Mouse (Mus musculus) liver, embryonic 15.5 days (tissue): ENCODE measurements around the gene Vamp2. TPM values are rescaled to one million over a fixed set of nuclear protein-coding genes. Genes with fewer than 3 reads are reported as not detected.

Source experiments
- ATAC-seq: fragments of 200-750 bp; cut with Nextera tagmentation; 2 replicates; pipeline ENCODE4 v1.8.0; 2017; ENCODE audit warnings: moderate number of reproducible peaks, mild to moderate bottlenecking, moderate library complexity; ENCODE audit not compliant: insufficient read depth
- H3K27ac ChIP-seq: fragments of 300-500 bp; sonication (generic); replicated peaks from 2 replicates; pipeline ENCODE4 v1.5.1; 2015; ENCODE audit warnings: mild to moderate bottlenecking, inconsistent platforms
- H3K27me3 ChIP-seq: fragments of 300-500 bp; sonication (generic); 2 replicates; pipeline ENCODE4 v1.6.1; 2015; ENCODE audit warnings: mild to moderate bottlenecking, inconsistent platforms
- H3K36me3 ChIP-seq: fragments of 300-500 bp; sonication (generic); replicated peaks from 2 replicates; pipeline ENCODE4 v1.6.1; 2015; ENCODE audit warnings: moderate library complexity, mild to moderate bottlenecking, inconsistent platforms
- H3K4me1 ChIP-seq: fragments of 300-500 bp; sonication (generic); replicated peaks from 2 replicates; pipeline ENCODE4 v1.6.1; 2015; ENCODE audit warnings: inconsistent platforms
- H3K4me2 ChIP-seq: fragments of 300-500 bp; sonication (generic); 2 replicates; pipeline ENCODE4 v1.6.1; 2015; ENCODE audit warnings: moderate library complexity, mild to moderate bottlenecking, inconsistent platforms
- H3K4me3 ChIP-seq: fragments of 300-500 bp; sonication (generic); replicated peaks from 2 replicates; pipeline ENCODE4 v1.5.1; 2015; ENCODE audit warnings: mild to moderate bottlenecking, inconsistent platforms
- H3K9ac ChIP-seq: fragments of 300-500 bp; sonication (generic); 2 replicates; pipeline ENCODE4 v1.6.1; 2015; ENCODE audit warnings: moderate library complexity, mild to moderate bottlenecking, inconsistent platforms
- H3K9me3 ChIP-seq: fragments of 300-500 bp; sonication (generic); replicated peaks from 2 replicates; pipeline ENCODE4 v1.6.1; 2016; ENCODE audit warnings: inconsistent platforms
- whole genome bisulfite sequencing: fragments of 180-500 bp; shearing (Covaris S2); methylation state at CpG from one replicate; pipeline ENCODE4 v1.1.7; 2015; ENCODE audit warnings: mixed read lengths; ENCODE audit not compliant: insufficient replicate concordance; 5-methylcytosine and 5-hydroxymethylcytosine counted together
- polyA plus RNA-seq: library from polyadenylated mRNA; unstranded; fragments of >200 nt; fragmentation: Nextera tagmentation; extraction: Ambion mirVana; gene quantifications from 2 replicates; pipeline ENCODE4 v1.2.1, GENCODE M21; 2015

Gene Vamp2
- polyA plus RNA-seq, 1 experiment from 2014 or later: 14.9 TPM

GRCm38 (mm10) chr11:69109032-69109900, 21.0 kb downstream of the Vamp2 start:
- no peak overlapping the region for H3K9ac ChIP-seq
- no peaks in the 10 kb centered on the region for H3K9me3 ChIP-seq
- no peak overlapping the region for H3K27ac ChIP-seq
- no peak for ATAC-seq
- peaks cover 53% of the 10 kb centered on the region for H3K36me3 ChIP-seq
- no peak overlapping the region for H3K4me3 ChIP-seq
- WGBS: 72% methylated on average over 13 of the region's 13 CpGs
- H3K4me1 ChIP-seq: peaks cover 33% of the 10 kb centered on the region
- peak overlapping the region; percentile 69 for H3K4me2 ChIP-seq
- peaks cover 29% of the 10 kb centered on the region for H3K27me3 ChIP-seq

- peak; percentile 69 for ATAC-seq
- H3K9me3 ChIP-seq: no peaks in the 10 kb centered on the region
- peak overlapping the region; percentile 58 for H3K4me3 ChIP-seq
- peak overlapping the region; percentile 69 for H3K4me2 ChIP-seq
- peaks cover 33% of the 10 kb centered on the region for H3K4me1 ChIP-seq
- H3K9ac ChIP-seq: peak overlapping the region; percentile 46; the same call in 1 of the 2 replicates
- peaks cover 34% of the 10 kb centered on the region for H3K27me3 ChIP-seq
- H3K36me3 ChIP-seq: peaks cover 41% of the 10 kb centered on the region
- WGBS: under 1% methylated on average over 30 of the region's 30 CpGs
- H3K27ac ChIP-seq: peak overlapping the region; percentile 51
Observed at GRCm38 (mm10) chr11:69110319-69111046, 22.2 kb downstream of the Vamp2 start.

- peak overlapping the region; percentile 46 for H3K9ac ChIP-seq
- H3K27me3 ChIP-seq: peaks cover 40% of the 10 kb centered on the region
- 0 out of 2 replicates have a peak overlapping the region, but pooled peaks have one; percentile 9 for H3K27ac ChIP-seq
- H3K4me3 ChIP-seq: peak overlapping the region; percentile 58
- H3K36me3 ChIP-seq: peaks cover 33% of the 10 kb centered on the region
- H3K4me2 ChIP-seq: peak overlapping the region; percentile 69
- H3K9me3 ChIP-seq: no peaks in the 10 kb centered on the region
- peaks cover 33% of the 10 kb centered on the region for H3K4me1 ChIP-seq
- no peak for ATAC-seq
- 3% methylated on average over 21 of the region's 21 CpGs for WGBS
Observed at GRCm38 (mm10) chr11:69111051-69111810, 22.9 kb downstream of the Vamp2 start.

- Histone ChIP-seq H3K27me3 (peaks cover 45% of the 10 kb centered on the region), H3K4me1 (peaks cover 34% of the 10 kb centered on the region), H3K4me2 (peak overlapping the region; percentile 69; the same call in 1 of the 2 replicates), H3K27ac (no peak overlapping the region), H3K9me3 (no peaks in the 10 kb centered on the region), H3K9ac (0 out of 2 replicates have a peak overlapping the region, but pooled peaks have one; percentile 2), H3K4me3 (no peak overlapping the region), H3K36me3 (peaks cover 28% of the 10 kb centered on the region)
- WGBS: 45% methylated on average over 4 of the region's 4 CpGs
- no peak for ATAC-seq
Observed at GRCm38 (mm10) chr11:69111865-69112264, 23.6 kb downstream of the Vamp2 start.

GRCm38 (mm10) chr11:69114018-69114417, 25.7 kb downstream of the Vamp2 start:
- 37% methylated on average over 3 of the region's 3 CpGs for WGBS
- Histone ChIP-seq H3K27ac (no peak overlapping the region), H3K4me3 (no peak overlapping the region), H3K4me1 (peaks cover 52% of the 10 kb centered on the region), H3K27me3 (peaks cover 61% of the 10 kb centered on the region), H3K9me3 (no peaks in the 10 kb centered on the region), H3K9ac (no peak overlapping the region), H3K36me3 (peaks cover 7% of the 10 kb centered on the region), H3K4me2 (no peak overlapping the region)
- ATAC-seq: no peak

- H3K9ac ChIP-seq: no peak overlapping the region
- H3K4me1 ChIP-seq: peaks cover 52% of the 10 kb centered on the region
- ATAC-seq: no peak
- H3K27ac ChIP-seq: no peak overlapping the region
- peaks cover 67% of the 10 kb centered on the region for H3K27me3 ChIP-seq
- 47% methylated on average over 3 of the region's 3 CpGs for WGBS
- H3K36me3 ChIP-seq: peaks cover under 1% of the 10 kb centered on the region; the same call in 1 of the 2 replicates
- H3K4me2 ChIP-seq: no peak overlapping the region
- H3K4me3 ChIP-seq: no peak overlapping the region
- no peaks in the 10 kb centered on the region for H3K9me3 ChIP-seq
Observed at GRCm38 (mm10) chr11:69114621-69115020, 26.3 kb downstream of the Vamp2 start.

- no peak for ATAC-seq
- H3K27me3 ChIP-seq: peaks cover 79% of the 10 kb centered on the region
- 44% methylated on average over 5 of the region's 5 CpGs for WGBS
- H3K9me3 ChIP-seq: no peaks in the 10 kb centered on the region
- H3K9ac ChIP-seq: no peak overlapping the region
- H3K4me2 ChIP-seq: peak overlapping the region; percentile 98
- H3K4me3 ChIP-seq: no peak overlapping the region
- H3K36me3 ChIP-seq: no peaks in the 10 kb centered on the region
- H3K4me1 ChIP-seq: peaks cover 51% of the 10 kb centered on the region
- H3K27ac ChIP-seq: no peak overlapping the region
Observed at GRCm38 (mm10) chr11:69116843-69117242, 28.6 kb downstream of the Vamp2 start.

GRCm38 (mm10) chr11:69117737-69118695, 29.7 kb downstream of the Vamp2 start:
- H3K27ac ChIP-seq: peak overlapping the region; percentile 34
- H3K4me2 ChIP-seq: peak overlapping the region; percentile 98
- H3K4me1 ChIP-seq: peaks cover 59% of the 10 kb centered on the region
- H3K4me3 ChIP-seq: peak overlapping the region; percentile 71
- under 1% methylated on average over 45 of the region's 45 CpGs for WGBS
- H3K9ac ChIP-seq: peak overlapping the region; percentile 70
- H3K36me3 ChIP-seq: no peaks in the 10 kb centered on the region
- H3K27me3 ChIP-seq: peaks cover 79% of the 10 kb centered on the region
- H3K9me3 ChIP-seq: no peaks in the 10 kb centered on the region
- peak; percentile 36 for ATAC-seq

GRCm38 (mm10) chr11:69118765-69119164, 30.5 kb downstream of the Vamp2 start:
- peaks cover 65% of the 10 kb centered on the region for H3K4me1 ChIP-seq
- ATAC-seq: no peak
- peak overlapping the region; percentile 70 for H3K9ac ChIP-seq
- peak overlapping the region; percentile 71 for H3K4me3 ChIP-seq
- no peaks in the 10 kb centered on the region for H3K36me3 ChIP-seq
- no peaks in the 10 kb centered on the region for H3K9me3 ChIP-seq
- 2% methylated on average over 15 of the region's 15 CpGs for WGBS
- no peak overlapping the region for H3K27ac ChIP-seq
- peaks cover 74% of the 10 kb centered on the region for H3K27me3 ChIP-seq
- H3K4me2 ChIP-seq: peak overlapping the region; percentile 98
